Mouse (Mus musculus) myocyte (in vitro differentiated cells): ENCODE results near the gene Apaf1. TPM values are rescaled to one million over a fixed set of nuclear protein-coding genes. Genes with fewer than 3 reads are reported as not detected.

Experiments
- H3K27me3 ChIP-seq: one replicate; pipeline ENCODE4 v1.6.1; 2011; ENCODE audit not compliant: control insufficient read depth, insufficient read depth, insufficient read length
- H3K36me3 ChIP-seq: one replicate; pipeline ENCODE4 v1.6.1; 2011; ENCODE audit not compliant: control insufficient read depth, insufficient read depth
- H3K4me2 ChIP-seq: one replicate; pipeline ENCODE4 v1.6.1; 2011; ENCODE audit warnings: low read depth, control low read depth
- H3K4me3 ChIP-seq: one replicate; pipeline ENCODE4 v1.5.1; 2011; ENCODE audit warnings: mild to moderate bottlenecking, control low read depth, moderate library complexity
- H3K79me2 ChIP-seq: one replicate; pipeline ENCODE4 v1.6.1; 2011; ENCODE audit not compliant: control insufficient read depth, insufficient read depth
- H3ac ChIP-seq: one replicate; pipeline ENCODE4 v1.6.1; 2011; ENCODE audit not compliant: control insufficient read depth, insufficient read length
- CEBPB ChIP-seq: IDR thresholded peaks from 2 replicates; pipeline ENCODE4 v1.6.1; 2011; ENCODE audit warnings: mild to moderate bottlenecking, moderate library complexity; ENCODE audit not compliant: poor library complexity, insufficient read depth, severe bottlenecking
- E2F4 ChIP-seq: IDR thresholded peaks from one replicate; pipeline ENCODE4 v1.6.1; 2011; ENCODE audit warnings: mild to moderate bottlenecking, control low read depth, moderate library complexity; ENCODE audit not compliant: insufficient read depth
- MAX ChIP-seq: IDR thresholded peaks from one replicate; pipeline ENCODE4 v1.6.1; 2011; ENCODE audit warnings: low read depth, mild to moderate bottlenecking, control low read depth
- MYOD1 ChIP-seq, 3 experiments: IDR thresholded peaks; one replicate each; pipeline ENCODE4 v1.6.1; 2011; ENCODE audit warnings: control low read depth in 2 of 3, low read depth in 2 of 3, mild to moderate bottlenecking in 2 of 3, moderate library complexity in 1 of 3; ENCODE audit not compliant: insufficient read length in 2 of 3, control insufficient read depth in 1 of 3
- MYOG ChIP-seq, 3 experiments: IDR thresholded peaks; one replicate each; pipeline ENCODE4 v1.6.1; 2011; ENCODE audit warnings: control low read depth in 2 of 3, low read depth in 2 of 3, mild to moderate bottlenecking in 2 of 3; ENCODE audit not compliant: insufficient read length in 2 of 3, control insufficient read depth in 1 of 3, insufficient read depth in 1 of 3
- POLR2A ChIP-seq: IDR thresholded peaks from one replicate; pipeline ENCODE4 v1.6.1; 2011; ENCODE audit warnings: low read depth, mild to moderate bottlenecking, control low read depth, moderate library complexity; ENCODE audit not compliant: insufficient read length
- POLR2AphosphoS2 ChIP-seq: IDR thresholded peaks from one replicate; pipeline ENCODE4 v1.6.1; 2011; ENCODE audit warnings: low read depth, control low read depth; ENCODE audit not compliant: insufficient read length
- REST ChIP-seq: IDR thresholded peaks from one replicate; pipeline ENCODE4 v1.6.1; 2011; ENCODE audit warnings: mild to moderate bottlenecking, control low read depth, moderate library complexity; ENCODE audit not compliant: insufficient read depth, insufficient read length
- SRF ChIP-seq: IDR thresholded peaks from one replicate; pipeline ENCODE4 v1.6.1; 2011; ENCODE audit warnings: low read depth; ENCODE audit not compliant: control insufficient read depth, insufficient read length
- TCF3 ChIP-seq: IDR thresholded peaks from one replicate; pipeline ENCODE4 v1.6.1; 2011; ENCODE audit warnings: low read depth, control low read depth; ENCODE audit not compliant: insufficient read length
- USF1 ChIP-seq: IDR thresholded peaks from one replicate; pipeline ENCODE4 v1.6.1; 2011; ENCODE audit warnings: low read depth, mild to moderate bottlenecking, control low read depth, moderate library complexity
- polyA plus RNA-seq: library from polyadenylated mRNA; unstranded; fragments of >200 nt; fragmentation: generic; extraction: Trizol; gene quantifications from one replicate; pipeline ENCODE4 v1.2.1, GENCODE M21; 2012; ENCODE audit warnings: missing spikeins

Gene Apaf1
- polyA plus RNA-seq, 1 experiment: 4.3 TPM

DNA sequence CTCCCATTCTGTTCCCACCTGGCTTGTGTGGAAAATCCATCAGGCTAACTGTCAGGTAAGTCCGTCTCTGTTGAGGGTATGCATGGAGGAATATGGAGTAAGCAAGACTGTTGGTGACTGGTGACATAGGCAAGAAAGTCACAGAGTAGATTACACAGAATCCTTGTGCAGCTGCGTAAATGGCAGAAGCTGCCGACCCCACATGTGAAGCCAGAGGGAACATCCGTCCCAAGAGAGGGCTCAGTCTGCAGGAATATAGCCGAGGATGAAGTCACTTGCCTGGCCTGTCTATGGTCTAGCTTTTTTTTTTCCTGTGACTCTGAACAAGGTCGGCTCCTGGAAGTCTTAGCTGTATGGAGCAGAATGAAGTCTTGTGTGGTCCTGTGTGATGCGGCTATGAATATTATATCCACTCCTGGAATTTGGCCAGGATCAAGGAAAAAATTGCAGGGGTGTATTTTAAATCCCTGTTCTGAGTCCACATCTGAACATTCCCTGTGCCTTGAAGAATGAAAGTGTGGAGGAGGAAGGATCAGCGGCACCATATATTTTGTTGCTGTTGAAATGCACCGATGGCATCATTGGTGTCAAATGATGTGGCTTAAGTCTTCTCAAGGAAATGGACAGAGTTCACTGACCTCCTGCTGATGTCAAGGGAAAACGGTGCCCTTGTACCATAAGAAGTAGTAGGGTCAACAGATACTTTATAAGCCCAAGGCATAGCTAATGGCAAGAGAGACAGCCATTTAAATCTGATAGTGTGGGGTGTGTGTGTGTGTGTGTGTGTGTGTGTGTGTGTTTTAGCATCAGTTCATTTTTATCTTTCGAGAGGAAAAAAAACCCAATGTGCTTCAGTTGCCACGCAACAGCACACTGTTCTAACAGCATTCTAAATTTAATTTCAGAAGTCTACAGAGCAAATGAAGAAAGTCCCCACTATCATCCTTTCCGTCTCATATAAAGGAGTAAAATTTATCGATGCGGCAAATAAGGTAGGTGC is 141.7 kb downstream of the Apaf1 start:
- Histone ChIP-seq H3K36me3 (no peaks in the 10 kb centered on the region), H3K27me3 (peaks cover 4% of the 10 kb centered on the region), H3ac (no peak overlapping the region), H3K4me3 (no peak overlapping the region), H3K4me2 (no peak overlapping the region), H3K79me2 (no peaks in the 10 kb centered on the region)
- TF ChIP-seq POLR2AphosphoS2: no peak
- no peak for TF ChIP-seq SRF
- TF ChIP-seq POLR2A: no peak
- TF ChIP-seq E2F4: no peak
- no peak for TF ChIP-seq USF1
- TF ChIP-seq MYOD1 (IDR thresholded peaks at IDR 0.05; ENCODE audit: control insufficient read depth in 1 of 3, insufficient read length in 2 of 3, low read depth in 2 of 3): no peak
- TF ChIP-seq REST: no peak
- TF ChIP-seq MYOG (IDR thresholded peaks at IDR 0.05; ENCODE audit: control insufficient read depth in 1 of 3, insufficient read depth in 1 of 3, insufficient read length in 2 of 3, low read depth in 2 of 3): no peak
- TF ChIP-seq MAX: no peak
- no peak for TF ChIP-seq CEBPB
- TF ChIP-seq TCF3: no peak

Other genes starting within 250 kb of the Apaf1 start
- 12.6 TPM for gene Ikbip, start 170 bp upstream of the Apaf1 start, polyA plus RNA-seq
- 846 TPM for gene Slc25a3, start 41.3 kb upstream of the Apaf1 start, polyA plus RNA-seq
- 55.6 TPM for gene Tmpo, start 98.5 kb upstream of the Apaf1 start, polyA plus RNA-seq